Comparison of ENCODE assay signal across 8 mouse cellular contexts in genomic region chr12:10589537-10589936, GRCm38 (mm10).
DNase-seq lines count a peak whose midpoint lies in the region; ATAC-seq and TF ChIP-seq lines count a peak whose summit lies in the region.

No protein-coding gene starts in this region.

- no peak overlapping the region for H3K27ac ChIP-seq in heart, embryonic 10.5 days
- no peak overlapping the region for H3K27ac ChIP-seq in left cerebral cortex, adult 2 months

- H3K36me3 ChIP-seq in heart, embryonic 10.5 days = no peaks in the 10 kb centered on the region

- whole genome bisulfite sequencing in heart, embryonic 10.5 days = 35% methylated on average over 8 of the region's 8 CpGs

- peak; percentile 96 for TF ChIP-seq CTCF in left cerebral cortex, adult 2 months (IDR thresholded peaks at IDR 0.05)

- intact Hi-C loops in left cerebral cortex, adult 2 months (cut with DNase I) = loop anchor here (1.0 to 5.0 kb wide), 2 partner anchors 1017 to 1537 kb away; partner anchors contain the start of gene Osr1

- no peaks in the 10 kb centered on the region for H3K4me1 ChIP-seq in heart, embryonic 10.5 days

- DNase-seq in heart, adult 18-20 months = peak; percentile 49 to 73
- no peak for DNase-seq in heart, embryonic 10.5 days (ENCODE audit: low spot score)
- DNase-seq in cerebellum, postnatal 14 days = peak; percentile 81 to 82
- DNase-seq in frontal cortex, postnatal 14 days (ENCODE audit: low spot score in 2 of 2) = peak; percentile 14 to 64
- peak; percentile 56 to 63 for DNase-seq in left cerebral cortex, adult 2 months (ENCODE audit: extremely low spot score in 1 of 2, low spot score in 2 of 2)
- DNase-seq in mesoderm, embryonic 11.5 days (ENCODE audit: low read depth, low spot score) = peak; percentile 85
- peak; percentile 64 for DNase-seq in right cerebral cortex, postnatal 25 days

- no peaks in the 10 kb centered on the region for H3K27me3 ChIP-seq in heart, embryonic 10.5 days (ENCODE audit: insufficient read depth, poor library complexity, severe bottlenecking)

- peak; percentile 63 for ATAC-seq in inflammation-experienced regulatory T-cells, adult 6 months

- H3K9me3 ChIP-seq in heart, embryonic 10.5 days = no peaks in the 10 kb centered on the region

- H3K4me3 ChIP-seq in heart, embryonic 10.5 days = no peak overlapping the region
- no peak overlapping the region for H3K4me3 ChIP-seq in left cerebral cortex, adult 2 months
